Mouse (Mus musculus) effector memory CD4-positive, alpha-beta T cell, adult 7 months (primary cell): Measurements from ENCODE around the gene Vmn1r212. TPM values are rescaled to one million over a fixed set of nuclear protein-coding genes. Genes with fewer than 3 reads are reported as not detected.

Experiments
- polyA plus RNA-seq: library from polyadenylated mRNA; unstranded; fragments of 100-300 nt; shearing (Covaris generic); gene quantifications from one replicate; pipeline ENCODE4 v1.2.1, GENCODE M21; 2017

The Vmn1r212 gene
- not detected for polyA plus RNA-seq

GRCm38 (mm10) chr13:22884105-22884504 lies at the start of gene Vmn1r212:
TSS of gene Vmn1r212 (minus strand) at chr13:22884205.

GRCm38 (mm10) chr13:22857461-22857860 lies 26.5 kb downstream of the Vmn1r212 start, which contains the start of gene Vmn1r211:
TSS of gene Vmn1r211 (minus strand) at chr13:22857561.

Other genes with a start within 250 kb of the Vmn1r212 start
- not detected for gene Vmn1r207-ps, start 154.6 kb downstream of the Vmn1r212 start, polyA plus RNA-seq
- 0.20 TPM for gene Vmn1r208, start 106.8 kb downstream of the Vmn1r212 start, polyA plus RNA-seq
- not detected for gene Vmn1r209, start 74.5 kb downstream of the Vmn1r212 start, polyA plus RNA-seq
- gene Vmn1r210, start 52.9 kb downstream of the Vmn1r212 start, polyA plus RNA-seq: 0.15 TPM
- gene Vmn1r211, start 26.6 kb downstream of the Vmn1r212 start, polyA plus RNA-seq: not detected
- not detected for gene Vmn1r213, start 123.5 kb upstream of the Vmn1r212 start, polyA plus RNA-seq
- gene Vmn1r214, start 146.2 kb upstream of the Vmn1r212 start, polyA plus RNA-seq: 0.29 TPM
- not detected for gene Vmn1r215, start 183.8 kb upstream of the Vmn1r212 start, polyA plus RNA-seq
- 0.07 TPM for gene Vmn1r217, start 234.0 kb upstream of the Vmn1r212 start, polyA plus RNA-seq
- gene Vmn1r218, start 248.9 kb upstream of the Vmn1r212 start, polyA plus RNA-seq: 0.10 TPM